Mouse (Mus musculus) forebrain, embryonic 10.5 days (tissue): ENCODE measurements around the gene Mbnl1. TPM values are rescaled to one million over a fixed set of nuclear protein-coding genes. Genes with fewer than 3 reads are reported as not detected.

Source experiments
- DNase-seq: peaks from one replicate; pipeline ENCODE4 v3.0.0-alpha.2; 2017; ENCODE audit warnings: low spot score; ENCODE audit errors: extremely low spot score
- H3K27ac ChIP-seq: fragments of 300-500 bp; sonication (generic); 2 replicates; pipeline ENCODE4 v1.5.1; 2016; ENCODE audit warnings: mild to moderate bottlenecking
- H3K27me3 ChIP-seq: fragments of 300-500 bp; sonication (generic); 2 replicates; pipeline ENCODE4 v1.6.1; 2016; ENCODE audit warnings: mild to moderate bottlenecking; ENCODE audit not compliant: poor library complexity, severe bottlenecking
- H3K36me3 ChIP-seq: fragments of 300-500 bp; sonication (generic); replicated peaks from 2 replicates; pipeline ENCODE4 v1.6.1; 2016; ENCODE audit warnings: mild to moderate bottlenecking, moderate library complexity
- H3K4me1 ChIP-seq: fragments of 300-500 bp; sonication (generic); 2 replicates; pipeline ENCODE4 v1.6.1; 2016
- H3K4me3 ChIP-seq: fragments of 300-500 bp; sonication (generic); 2 replicates; pipeline ENCODE4 v1.5.1; 2016; ENCODE audit warnings: mild to moderate bottlenecking, moderate library complexity
- H3K9me3 ChIP-seq: fragments of 300-500 bp; sonication (generic); 2 replicates; pipeline ENCODE4 v1.6.1; 2016; ENCODE audit warnings: mild to moderate bottlenecking, moderate library complexity
- WGBS: fragments of 180-500 bp; shearing (Covaris S2); methylation state at CpG from one replicate; pipeline ENCODE4 v1.1.7; 2016; 5-methylcytosine and 5-hydroxymethylcytosine counted together
- polyA plus RNA-seq: library from polyadenylated mRNA; unstranded; fragments of >200 nt; fragmentation: Nextera tagmentation; extraction: Ambion mirVana; gene quantifications from 2 replicates; pipeline ENCODE4 v1.2.1, GENCODE M21; 2016

The Mbnl1 gene
- polyA plus RNA-seq, 1 experiment from 2014 or later = 37.6 TPM

GRCm38 (mm10) chr3:60568171-60568684 lies 95.6 kb downstream of the Mbnl1 start:
- 29% methylated on average over 1 of the region's 1 CpGs for WGBS
- H3K9me3 ChIP-seq = no peaks in the 10 kb centered on the region
- DNase-seq = no peak
- H3K36me3 ChIP-seq = no peaks in the 10 kb centered on the region
- peaks cover 42% of the 10 kb centered on the region for H3K27me3 ChIP-seq
- H3K4me1 ChIP-seq = peaks cover 46% of the 10 kb centered on the region
- no peak overlapping the region for H3K27ac ChIP-seq
- H3K4me3 ChIP-seq = no peak overlapping the region

GRCm38 (mm10) chr3:60568801-60569568 lies 96.4 kb downstream of the Mbnl1 start:
- whole genome bisulfite sequencing = 76% methylated on average over 6 of the region's 6 CpGs
- H3K4me3 ChIP-seq = no peak overlapping the region
- H3K36me3 ChIP-seq = no peaks in the 10 kb centered on the region
- no peaks in the 10 kb centered on the region for H3K9me3 ChIP-seq
- peaks cover 38% of the 10 kb centered on the region for H3K4me1 ChIP-seq
- H3K27ac ChIP-seq = no peak overlapping the region
- no peak for DNase-seq
- H3K27me3 ChIP-seq = peaks cover 42% of the 10 kb centered on the region

GRCm38 (mm10) chr3:60569781-60570180 lies 97.2 kb downstream of the Mbnl1 start:
- Histone ChIP-seq H3K27me3 (peaks cover 42% of the 10 kb centered on the region), H3K27ac (no peak overlapping the region), H3K4me1 (peaks cover 35% of the 10 kb centered on the region), H3K9me3 (no peaks in the 10 kb centered on the region), H3K36me3 (no peaks in the 10 kb centered on the region), H3K4me3 (no peak overlapping the region)
- no peak for DNase-seq
- 65% methylated on average over 2 of the region's 2 CpGs for WGBS

GRCm38 (mm10) chr3:60570491-60571022 lies 97.9 kb downstream of the Mbnl1 start:
- H3K9me3 ChIP-seq = no peaks in the 10 kb centered on the region
- H3K4me1 ChIP-seq = peaks cover 35% of the 10 kb centered on the region
- WGBS = 77% methylated on average over 5 of the region's 5 CpGs
- DNase-seq = no peak
- no peak overlapping the region for H3K27ac ChIP-seq
- H3K27me3 ChIP-seq = peaks cover 34% of the 10 kb centered on the region
- H3K36me3 ChIP-seq = no peaks in the 10 kb centered on the region
- no peak overlapping the region for H3K4me3 ChIP-seq

- Histone ChIP-seq H3K36me3 (no peaks in the 10 kb centered on the region), H3K27ac (no peak overlapping the region), H3K27me3 (peaks cover 25% of the 10 kb centered on the region), H3K4me3 (no peak overlapping the region), H3K9me3 (no peaks in the 10 kb centered on the region), H3K4me1 (peaks cover 37% of the 10 kb centered on the region)
- WGBS = 98% methylated on average over 1 of the region's 1 CpGs
- no peak for DNase-seq
Measured at GRCm38 (mm10) chr3:60571493-60571892, 98.9 kb downstream of the Mbnl1 start.

- H3K36me3 ChIP-seq = no peaks in the 10 kb centered on the region
- no peaks in the 10 kb centered on the region for H3K9me3 ChIP-seq
- no peak overlapping the region for H3K4me3 ChIP-seq
- H3K27me3 ChIP-seq = peaks cover 17% of the 10 kb centered on the region; the same call in 1 of the 2 replicates
- peaks cover 25% of the 10 kb centered on the region for H3K4me1 ChIP-seq
- H3K27ac ChIP-seq = no peak overlapping the region
- WGBS = 91% methylated on average over 9 of the region's 9 CpGs
- DNase-seq = no peak
Measured at GRCm38 (mm10) chr3:60574199-60574598, 101.6 kb downstream of the Mbnl1 start.

- no peaks in the 10 kb centered on the region for H3K36me3 ChIP-seq
- peaks cover 19% of the 10 kb centered on the region for H3K4me1 ChIP-seq
- H3K9me3 ChIP-seq = no peaks in the 10 kb centered on the region
- H3K4me3 ChIP-seq = no peak overlapping the region
- H3K27me3 ChIP-seq = peaks cover 9% of the 10 kb centered on the region; the same call in 1 of the 2 replicates
- no peak for DNase-seq
- 88% methylated on average over 4 of the region's 4 CpGs for WGBS
- H3K27ac ChIP-seq = no peak overlapping the region
Measured at GRCm38 (mm10) chr3:60574849-60575524, 102.4 kb downstream of the Mbnl1 start.

GRCm38 (mm10) chr3:60575945-60576344 lies 103.3 kb downstream of the Mbnl1 start:
- no peaks in the 10 kb centered on the region for H3K9me3 ChIP-seq
- no peak overlapping the region for H3K27ac ChIP-seq
- peaks cover 5% of the 10 kb centered on the region; the same call in 1 of the 2 replicates for H3K27me3 ChIP-seq
- H3K4me3 ChIP-seq = no peak overlapping the region
- H3K36me3 ChIP-seq = no peaks in the 10 kb centered on the region
- DNase-seq = no peak
- WGBS = 69% methylated on average over 2 of the region's 2 CpGs
- peaks cover 23% of the 10 kb centered on the region for H3K4me1 ChIP-seq

GRCm38 (mm10) chr3:60576366-60577046 lies 103.9 kb downstream of the Mbnl1 start:
- WGBS = 81% methylated on average over 9 of the region's 9 CpGs
- Histone ChIP-seq H3K9me3 (no peaks in the 10 kb centered on the region), H3K4me1 (peaks cover 23% of the 10 kb centered on the region), H3K36me3 (no peaks in the 10 kb centered on the region), H3K27ac (no peak overlapping the region), H3K4me3 (no peak overlapping the region), H3K27me3 (no peaks in the 10 kb centered on the region)
- DNase-seq = no peak

- Histone ChIP-seq H3K36me3 (no peaks in the 10 kb centered on the region), H3K27me3 (no peaks in the 10 kb centered on the region), H3K4me3 (no peak overlapping the region), H3K27ac (no peak overlapping the region), H3K4me1 (peaks cover 38% of the 10 kb centered on the region), H3K9me3 (no peaks in the 10 kb centered on the region)
- WGBS = 95% methylated on average over 4 of the region's 4 CpGs
- DNase-seq = no peak
Measured at GRCm38 (mm10) chr3:60579880-60580279, 107.2 kb downstream of the Mbnl1 start.

- DNase-seq = no peak
- no peaks in the 10 kb centered on the region for H3K27me3 ChIP-seq
- no peak overlapping the region for H3K4me3 ChIP-seq
- no peaks in the 10 kb centered on the region for H3K9me3 ChIP-seq
- H3K4me1 ChIP-seq = peaks cover 38% of the 10 kb centered on the region
- H3K27ac ChIP-seq = no peak overlapping the region
- 58% methylated on average over 5 of the region's 5 CpGs for WGBS
- H3K36me3 ChIP-seq = no peaks in the 10 kb centered on the region
Measured at GRCm38 (mm10) chr3:60580699-60581098, 108.1 kb downstream of the Mbnl1 start.

- WGBS = 55% methylated on average over 3 of the region's 3 CpGs
- Histone ChIP-seq H3K36me3 (no peaks in the 10 kb centered on the region), H3K4me3 (no peak overlapping the region), H3K9me3 (no peaks in the 10 kb centered on the region), H3K27me3 (no peaks in the 10 kb centered on the region), H3K27ac (no peak overlapping the region), H3K4me1 (peaks cover 31% of the 10 kb centered on the region)
- DNase-seq = no peak
Measured at GRCm38 (mm10) chr3:60582154-60582553, 109.5 kb downstream of the Mbnl1 start.
